16 mouse cellular contexts compared by ENCODE assay signal in genomic region chr13:93138059-93138458, GRCm38 (mm10). TPM values are rescaled to one million over a fixed set of nuclear protein-coding genes. Genes with fewer than 3 reads are reported as not detected.
DNase-seq lines count a peak whose midpoint lies in the region; ATAC-seq lines count a peak whose summit lies in the region.
"Had no signal": no experiment of that assay in that cellular context is flagged by ENCODE, and none has a peak within 500 bp of the region (broad histone marks: within the 10 kb centered on the region; RNA-seq: fewer than 3 reads in every experiment).

No protein-coding gene starts in this region.

- peak; percentile 63; the same call in 1 of the 2 replicates for ATAC-seq in heart, embryonic 11.5 days (replicated peaks; ENCODE audit: insufficient number of reproducible peaks, low FRiP score, low TSS enrichment)
- no peak for ATAC-seq in frontal cortex, adult (ENCODE audit: low TSS enrichment)
- ATAC-seq: forebrain, embryonic 14.5 days had no signal

- H3K4me2 ChIP-seq in heart, embryonic 11.5 days, result peak overlapping the region; percentile 5; the same call in 1 of the 2 replicates
- H3K4me2 ChIP-seq: embryonic facial prominence, embryonic 15.5 days; liver, embryonic 11.5 days had no signal

- no peak overlapping the region for H3K4me3 ChIP-seq in heart, embryonic 11.5 days (ENCODE audit: low read depth, low read length)
- H3K4me3 ChIP-seq: embryonic facial prominence, embryonic 15.5 days; midbrain, embryonic 10.5 days; myocyte had no signal

- H3K36me3 ChIP-seq in heart, embryonic 11.5 days (ENCODE audit: control insufficient read depth, insufficient read depth, low read length), result no peaks in the 10 kb centered on the region
- H3K36me3 ChIP-seq: embryonic facial prominence, embryonic 15.5 days had no signal

- no peaks in the 10 kb centered on the region for H3K27me3 ChIP-seq in heart, embryonic 11.5 days (ENCODE audit: control insufficient read depth, insufficient read depth, low read length)
- H3K27me3 ChIP-seq: CH12.LX; embryonic facial prominence, embryonic 15.5 days had no signal

- H3K4me1 ChIP-seq in heart, embryonic 11.5 days (ENCODE audit: control insufficient read depth, insufficient read depth, low read length), result peaks cover 18% of the 10 kb centered on the region
- H3K4me1 ChIP-seq: midbrain, embryonic 10.5 days had no signal

- WGBS in heart, embryonic 11.5 days (ENCODE audit: insufficient replicate concordance), result 15% methylated on average over 1 of the region's 1 CpGs

- H3K27ac ChIP-seq in heart, embryonic 11.5 days (ENCODE audit: low read depth, low read length), result peak overlapping the region; percentile 72; the same call in 1 of the 2 replicates
- H3K27ac ChIP-seq: embryonic facial prominence, embryonic 15.5 days; midbrain, embryonic 10.5 days had no signal

- no peak overlapping the region for H3K9ac ChIP-seq in heart, embryonic 11.5 days (ENCODE audit: low read depth, low read length)
- H3K9ac ChIP-seq: embryonic facial prominence, embryonic 15.5 days had no signal

- peak; percentile 79 for DNase-seq in gastrocnemius, postnatal 25 days
- peak; percentile 55 for DNase-seq in heart, postnatal 4 days
- DNase-seq in lung, postnatal 4 days, result peak; percentile 34 to 65
- DNase-seq in spleen, postnatal 36 days (ENCODE audit: low spot score in 2 of 2), result no peak
- DNase-seq in embryo, embryonic 10.5 days (ENCODE audit: low spot score), result no peak
- DNase-seq: adrenal gland, adult 8-10 months; kidney, adult 11 months had no signal

- no peaks in the 10 kb centered on the region for H3K9me3 ChIP-seq in heart, embryonic 11.5 days (replicated peaks; ENCODE audit: control insufficient read depth, low read length)
- H3K9me3 ChIP-seq: embryonic facial prominence, embryonic 15.5 days; midbrain, embryonic 10.5 days had no signal

RNA-seq across cellular contexts. Expression of gene Cmya5, which starts 6.5 kb away (rescaled TPM):
- 100 to 1,000 TPM; 758 to 970 TPM for total RNA-seq in gastrocnemius, postnatal 25 days (2021)
- 4.6 and 5.0 TPM in 2 replicates for polyA plus RNA-seq in heart, embryonic 11.5 days (2014; fragmentation: Nextera tagmentation; extraction: Ambion mirVana)
- 10 to 100 TPM; 76.0 to 82.2 TPM for total RNA-seq in heart, postnatal 4 days (2021)
- total RNA-seq: common myeloid progenitor, adult 5-6 weeks had no signal

RNA-seq across cellular contexts. Expression of gene Tent2, which starts 54.1 kb away (rescaled TPM):
- total RNA-seq in gastrocnemius, postnatal 25 days (2021), result 10 to 100 TPM; 10.3 to 10.5 TPM
- polyA plus RNA-seq in heart, embryonic 11.5 days (2014; fragmentation: Nextera tagmentation; extraction: Ambion mirVana), result 56.3 and 59.3 TPM in 2 replicates
- total RNA-seq in heart, postnatal 4 days (2021), result 10 to 100 TPM; 27.4 to 28.1 TPM

Comparison
In these comparisons a context has a peak if more than half of its experiments do, and no peak if none do; other contexts are left out.
1. DNase-seq: peak in gastrocnemius, postnatal 25 days (single experiment), heart, postnatal 4 days (single experiment) and lung, postnatal 4 days (2 of 2); none in spleen, postnatal 36 days (0 of 2) and embryo, embryonic 10.5 days (single experiment).
2. RNA of gene Cmya5, which starts 6.5 kb away (total RNA-seq): 758 to 970 TPM in gastrocnemius, postnatal 25 days; 76.0 to 82.2 TPM in heart, postnatal 4 days; every median in the first group is over 4 times any median in the second.